Mouse (Mus musculus) CH12.LX (cell line): ENCODE results near the gene Ubr4. TPM values are rescaled to one million over a fixed set of nuclear protein-coding genes. Genes with fewer than 3 reads are reported as not detected.

Experiments used
- DNase-seq: peaks from one replicate; pipeline ENCODE4 v3.0.0-alpha.2; 2013; ENCODE audit errors: extremely low read depth
- H3K27ac ChIP-seq: 2 replicates; pipeline ENCODE4 v1.5.1; 2012; ENCODE audit warnings: low read depth, mild to moderate bottlenecking, control low read depth, moderate library complexity; ENCODE audit not compliant: insufficient read depth
- H3K27me3 ChIP-seq: replicated peaks from 2 replicates; pipeline ENCODE3; 2012; ENCODE audit warnings: inconsistent platforms
- H3K36me3 ChIP-seq, 2 experiments: replicated peaks in 1 of 2; 2 replicates each; pipeline versions ENCODE3 to v1.6.1; 2012; ENCODE audit warnings: inconsistent platforms in 1 of 2, low read length in 1 of 2, mild to moderate bottlenecking in 1 of 2, mixed read lengths in 1 of 2, moderate library complexity in 1 of 2; ENCODE audit not compliant: control insufficient read depth in 1 of 2, insufficient read depth in 1 of 2
- H3K4me1 ChIP-seq, 2 experiments: 2 replicates each; pipeline ENCODE4 v1.6.1; 2012; ENCODE audit warnings: inconsistent platforms in 1 of 2, moderate library complexity in 1 of 2; ENCODE audit not compliant: insufficient read depth in 2 of 2, control insufficient read depth in 1 of 2
- H3K4me2 ChIP-seq: 2 replicates; pipeline ENCODE4 v1.6.1; 2012; ENCODE audit warnings: low read depth, mild to moderate bottlenecking, control low read depth; ENCODE audit not compliant: poor library complexity, insufficient read depth, severe bottlenecking
- H3K4me3 ChIP-seq, 3 experiments: fragments of 150-350 bp in 1 of 3; sonication (generic) in 1 of 3; replicated peaks in 1 of 3; 2 replicates each; pipeline versions ENCODE3 to v1.5.1; 2011 to 2012; ENCODE audit warnings: low read depth in 2 of 3, low read length in 2 of 3, mild to moderate bottlenecking in 2 of 3, moderate library complexity in 2 of 3, control low read depth in 1 of 3, improper control_type of control experiment in 1 of 3, inconsistent platforms in 1 of 3, mixed read lengths in 1 of 3; ENCODE audit not compliant: poor library complexity in 1 of 3
- H3K79me2 ChIP-seq: replicated peaks from 2 replicates; pipeline ENCODE4 v1.6.1; 2012; ENCODE audit warnings: mild to moderate bottlenecking, moderate library complexity; ENCODE audit not compliant: control insufficient read depth, poor library complexity, insufficient read depth, severe bottlenecking; ENCODE audit errors: extremely low read depth
- H3K9ac ChIP-seq: 2 replicates; pipeline ENCODE4 v1.6.1; 2012; ENCODE audit warnings: low read depth, mild to moderate bottlenecking, control low read depth, moderate library complexity; ENCODE audit not compliant: insufficient read depth
- H3K9me3 ChIP-seq: replicated peaks from 2 replicates; pipeline ENCODE3; 2012; ENCODE audit warnings: low read length, inconsistent platforms, mixed read lengths
- BHLHE40 ChIP-seq: IDR thresholded peaks from 2 replicates; pipeline ENCODE4 v1.6.1; 2011; ENCODE audit warnings: mild to moderate bottlenecking, low read depth, low read length, improper control_type of control experiment
- CHD1 ChIP-seq: IDR thresholded peaks from 2 replicates; pipeline ENCODE4 v1.6.1; 2012; ENCODE audit warnings: low read depth, low read length, improper control_type of control experiment, inconsistent platforms
- CHD2 ChIP-seq: IDR thresholded peaks from 2 replicates; pipeline ENCODE4 v1.6.1; 2011; ENCODE audit warnings: low read length, improper control_type of control experiment
- CTCF ChIP-seq, 2 experiments: IDR thresholded peaks in 1 of 2; conservative IDR thresholded peaks in 1 of 2; 2 replicates each; pipeline ENCODE4 v1.5.1; 2011 to 2012; ENCODE audit warnings: low read depth in 2 of 2, low read length in 2 of 2, improper control_type of control experiment in 1 of 2, inconsistent platforms in 1 of 2, mild to moderate bottlenecking in 1 of 2, moderate library complexity in 1 of 2
- E2F4 ChIP-seq: IDR thresholded peaks from 2 replicates; pipeline ENCODE4 v1.6.1; 2011; ENCODE audit warnings: low read depth, low read length, improper control_type of control experiment; ENCODE audit not compliant: insufficient replicate concordance
- ELF1 ChIP-seq: IDR thresholded peaks from 2 replicates; pipeline ENCODE4 v1.6.1; 2014; ENCODE audit warnings: low read depth, mild to moderate bottlenecking, inconsistent platforms, low read length, improper control_type of control experiment
- EP300 ChIP-seq: IDR thresholded peaks from 2 replicates; pipeline ENCODE4 v1.6.1; 2011; ENCODE audit warnings: low read length, improper control_type of control experiment
- ETS1 ChIP-seq: conservative IDR thresholded peaks from 2 replicates; pipeline ENCODE4 v1.6.1; 2012; ENCODE audit warnings: low read depth, mild to moderate bottlenecking, inconsistent platforms, low read length, improper control_type of control experiment, moderate library complexity
- GABPA ChIP-seq: IDR thresholded peaks from 2 replicates; pipeline ENCODE4 v1.6.1; 2012; ENCODE audit warnings: low read depth, low read length, improper control_type of control experiment, inconsistent platforms; ENCODE audit not compliant: insufficient replicate concordance
- HCFC1 ChIP-seq: IDR thresholded peaks from 2 replicates; pipeline ENCODE4 v1.6.1; 2012; ENCODE audit warnings: low read depth, mild to moderate bottlenecking, inconsistent platforms, low read length, improper control_type of control experiment
- IRF4 ChIP-seq: IDR thresholded peaks from 2 replicates; pipeline ENCODE4 v1.6.1; 2014; ENCODE audit warnings: low read depth, mild to moderate bottlenecking, inconsistent platforms, low read length, improper control_type of control experiment
- JUN ChIP-seq: IDR thresholded peaks from 2 replicates; pipeline ENCODE4 v1.6.1; 2011; ENCODE audit warnings: low read depth, mild to moderate bottlenecking, low read length, improper control_type of control experiment, moderate library complexity; ENCODE audit not compliant: insufficient read depth
- JUND ChIP-seq: conservative IDR thresholded peaks from 2 replicates; pipeline ENCODE4 v1.6.1; 2011; ENCODE audit warnings: low read depth, low read length, improper control_type of control experiment
- KAT2A ChIP-seq: IDR thresholded peaks from 2 replicates; pipeline ENCODE4 v1.6.1; 2012; ENCODE audit warnings: low read length, improper control_type of control experiment, inconsistent platforms; ENCODE audit not compliant: insufficient replicate concordance
- MAX ChIP-seq: IDR thresholded peaks from 2 replicates; pipeline ENCODE4 v1.6.1; 2011; ENCODE audit warnings: low read length, improper control_type of control experiment
- MAZ ChIP-seq: IDR thresholded peaks from 2 replicates; pipeline ENCODE4 v1.6.1; 2012; ENCODE audit warnings: low read depth, mild to moderate bottlenecking, inconsistent platforms, low read length, improper control_type of control experiment, moderate library complexity
- MEF2A ChIP-seq: IDR thresholded peaks from 2 replicates; pipeline ENCODE4 v1.6.1; 2014; ENCODE audit warnings: low read depth, mild to moderate bottlenecking, inconsistent platforms, low read length, improper control_type of control experiment, borderline replicate concordance
- MXI1 ChIP-seq: IDR thresholded peaks from 2 replicates; pipeline ENCODE4 v1.6.1; 2011; ENCODE audit warnings: mild to moderate bottlenecking, low read depth, low read length, improper control_type of control experiment
- MYC ChIP-seq: IDR thresholded peaks from 2 replicates; pipeline ENCODE4 v1.6.1; 2011; ENCODE audit warnings: low read depth, mild to moderate bottlenecking, improper control_type of control experiment, low read length
- NELFE ChIP-seq: IDR thresholded peaks from 2 replicates; pipeline ENCODE4 v1.6.1; 2011; ENCODE audit warnings: low read depth, low read length, improper control_type of control experiment
- NRF1 ChIP-seq: IDR thresholded peaks from 2 replicates; pipeline ENCODE4 v1.6.1; 2014; ENCODE audit warnings: low read depth, mild to moderate bottlenecking, inconsistent platforms, low read length, improper control_type of control experiment, moderate library complexity
- PAX5 ChIP-seq: IDR thresholded peaks from 2 replicates; pipeline ENCODE4 v1.6.1; 2012; ENCODE audit warnings: low read length, inconsistent platforms, mixed read lengths
- POLR2A ChIP-seq: IDR thresholded peaks from 2 replicates; pipeline ENCODE4 v1.6.1; 2011; ENCODE audit warnings: low read depth, mild to moderate bottlenecking, improper control_type of control experiment, low read length
- POLR2AphosphoS2 ChIP-seq: IDR thresholded peaks from 2 replicates; pipeline ENCODE4 v1.6.1; 2011; ENCODE audit warnings: low read depth, low read length, improper control_type of control experiment
- RAD21 ChIP-seq: IDR thresholded peaks from 2 replicates; pipeline ENCODE4 v1.6.1; 2011; ENCODE audit warnings: low read depth, mild to moderate bottlenecking, low read length, improper control_type of control experiment, moderate library complexity
- RCOR1 ChIP-seq: conservative IDR thresholded peaks from 2 replicates; pipeline ENCODE4 v1.6.1; 2012; ENCODE audit warnings: low read depth, mild to moderate bottlenecking, inconsistent platforms, low read length, improper control_type of control experiment
- SIN3A ChIP-seq: IDR thresholded peaks from 2 replicates; pipeline ENCODE4 v1.6.1; 2012; ENCODE audit warnings: low read length, improper control_type of control experiment, inconsistent platforms
- SMC3 ChIP-seq: IDR thresholded peaks from 2 replicates; pipeline ENCODE4 v1.6.1; 2011; ENCODE audit warnings: low read depth, low read length, improper control_type of control experiment
- TBP ChIP-seq: conservative IDR thresholded peaks from 2 replicates; pipeline ENCODE4 v1.6.1; 2011; ENCODE audit warnings: low read depth, low read length, improper control_type of control experiment
- TCF12 ChIP-seq: IDR thresholded peaks from 2 replicates; pipeline ENCODE4 v1.6.1; 2014; ENCODE audit warnings: low read depth, mild to moderate bottlenecking, inconsistent platforms, low read length, improper control_type of control experiment
- UBTF ChIP-seq: IDR thresholded peaks from 2 replicates; pipeline ENCODE4 v1.6.1; 2012; ENCODE audit warnings: low read depth, mild to moderate bottlenecking, inconsistent platforms, low read length, improper control_type of control experiment, moderate library complexity
- USF1 ChIP-seq: IDR thresholded peaks from 2 replicates; pipeline ENCODE4 v1.6.1; 2014; ENCODE audit warnings: low read depth, mild to moderate bottlenecking, inconsistent platforms, low read length, improper control_type of control experiment
- USF2 ChIP-seq: conservative IDR thresholded peaks from 2 replicates; pipeline ENCODE4 v1.6.1; 2011; ENCODE audit warnings: low read depth, low read length, improper control_type of control experiment
- ZC3H11A ChIP-seq: IDR thresholded peaks from 2 replicates; pipeline ENCODE4 v1.6.1; 2012; ENCODE audit warnings: low read depth, mild to moderate bottlenecking, inconsistent platforms, low read length, improper control_type of control experiment
- ZKSCAN1 ChIP-seq: IDR thresholded peaks from 2 replicates; pipeline ENCODE4 v1.6.1; 2012; ENCODE audit warnings: low read depth, inconsistent platforms, low read length, improper control_type of control experiment, borderline replicate concordance
- ZMIZ1 ChIP-seq: IDR thresholded peaks from 2 replicates; pipeline ENCODE4 v1.6.1; 2012; ENCODE audit warnings: low read depth, mild to moderate bottlenecking, inconsistent platforms, low read length, improper control_type of control experiment
- ZNF384 ChIP-seq: IDR thresholded peaks from 2 replicates; pipeline ENCODE4 v1.6.1; 2012; ENCODE audit warnings: low read depth, low read length, improper control_type of control experiment, inconsistent platforms
- dilution Hi-C: fragments of 300-500 bp; cut with MboI; formaldehyde crosslinking; loops from 2 replicates; pipeline ENCODE4 v1.14.3; 2020; ENCODE audit warnings: low sequenced_read_pairs; ENCODE audit not compliant: extremely low pct_unique_long_range_greater_than_20kb, extremely low pct_ligation_motif_present
- in situ Hi-C: fragments of 300-500 bp; cut with MboI; formaldehyde crosslinking; loops from 3 replicates; pipeline ENCODE4 v1.14.3; 2019; ENCODE audit warnings: low sequenced_read_pairs, low pct_ligation_motif_present, low pct_unique_long_range_greater_than_20kb, mixed read lengths
- polyA plus RNA-seq: library from polyadenylated mRNA; unstranded; fragments of >175 nt; gene quantifications from 2 replicates; pipeline ENCODE4 v1.2.1, GENCODE M21; 2012; ENCODE audit warnings: low read depth; ENCODE audit not compliant: insufficient read length
- total RNA-seq, 2 experiments: library from RNA; depleted of rRNA; stranded (reverse); fragments of 300-350 nt in 1 of 2; fragments of >200 nt in 1 of 2; gene quantifications; 2 replicates each; pipeline ENCODE4 v1.2.3; 2012 to 2014

The Ubr4 gene
- 71.9 and 90.8 TPM in 2 replicates for total RNA-seq (2012; rRNA removed)
- total RNA-seq (2014; rRNA removed) = 26.0 and 43.0 TPM in 2 replicates
- polyA plus RNA-seq = 77.4 and 102 TPM in 2 replicates

DNA sequence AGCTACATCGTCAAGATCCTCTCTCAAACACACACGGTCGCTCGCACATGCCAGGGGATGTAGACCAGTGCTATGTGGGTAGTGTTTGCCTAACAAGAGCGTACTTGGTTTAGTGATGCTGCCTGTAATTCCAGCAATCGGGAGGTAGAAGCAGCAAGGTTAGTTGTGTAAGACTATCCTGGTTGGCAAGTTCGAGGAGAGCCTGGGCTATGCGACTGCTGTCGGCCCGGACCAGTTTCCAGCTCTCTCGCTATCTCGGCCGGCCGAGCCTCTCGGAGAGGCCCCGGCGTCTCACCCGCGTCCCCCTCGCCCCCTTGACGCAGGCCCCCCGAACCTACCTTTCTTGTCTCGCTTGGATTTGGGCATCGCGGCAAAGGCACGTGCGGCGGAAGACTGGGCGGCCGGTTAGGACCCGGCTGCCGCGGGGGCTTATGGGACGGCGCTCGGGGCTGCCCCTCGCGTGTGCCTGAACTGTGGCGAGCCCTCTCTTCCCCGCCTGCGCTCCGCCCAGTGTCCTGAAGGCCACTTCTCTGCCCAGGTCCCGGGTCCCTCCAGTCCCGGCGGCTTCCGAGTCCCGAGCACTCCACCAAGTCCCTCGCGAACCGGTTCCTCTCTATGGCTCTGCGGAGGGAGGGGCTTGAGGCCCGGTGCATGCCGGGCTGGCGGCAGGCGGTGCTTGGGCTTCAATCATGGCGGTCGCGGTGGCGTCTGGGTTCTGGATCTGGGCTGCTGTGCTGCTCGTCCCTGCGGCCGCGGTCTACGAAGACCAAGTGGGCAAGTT, at the start of gene Ubr4, which contains the start of the genes Mrto4 and Emc1:
Ubr4 (plus strand) TSS at position 679 of the 781 bp plus-strand sequence.
Mrto4 (minus strand) TSS at position 646 of the 781 bp plus-strand sequence.
Emc1 (plus strand) TSS at position 657 of the 781 bp plus-strand sequence.
- TF ChIP-seq MXI1 = peak; percentile 98
- no peak for TF ChIP-seq NRF1
- no peak for TF ChIP-seq SMC3
- 0 out of 2 replicates have a peak, but pooled peaks have one; percentile 25 for TF ChIP-seq E2F4
- no peak for TF ChIP-seq ZKSCAN1
- TF ChIP-seq ZMIZ1 = 0 out of 2 replicates have a peak, but pooled peaks have one; percentile 21
- TF ChIP-seq ELF1 = peak; percentile 72
- no peak for TF ChIP-seq JUND
- peak; percentile 41 for TF ChIP-seq USF1
- TF ChIP-seq ETS1 = no peak
- peak; percentile 93 for TF ChIP-seq POLR2A
- TF ChIP-seq MEF2A = no peak
- TF ChIP-seq ZNF384 = no peak
- TF ChIP-seq USF2 = no peak
- no peak for TF ChIP-seq POLR2AphosphoS2
- TF ChIP-seq BHLHE40 = peak; percentile 97
- TF ChIP-seq KAT2A = peak; percentile 79; the same call in 1 of the 2 replicates
- TF ChIP-seq TCF12 = peak; percentile 91
- peak; percentile 89 for TF ChIP-seq SIN3A
- TF ChIP-seq EP300 = no peak
- peak; percentile 85; the same call in 1 of the 2 replicates for TF ChIP-seq MYC
- TF ChIP-seq CHD2 = peak; percentile 39; the same call in 1 of the 2 replicates
- peak; percentile 91 for TF ChIP-seq NELFE
- TF ChIP-seq ZC3H11A = no peak
- no peak for TF ChIP-seq CHD1
- peak; percentile 60; the same call in 1 of the 2 replicates for TF ChIP-seq RCOR1
- TF ChIP-seq GABPA = no peak
- peak; percentile 78 for TF ChIP-seq TBP
- no peak for TF ChIP-seq JUN
- peak; percentile 44; the same call in 1 of the 2 replicates for TF ChIP-seq IRF4
- no peak for TF ChIP-seq MAZ
- no peak for TF ChIP-seq CTCF (conservative IDR thresholded peaks at IDR 0.05 in 1 of 2, IDR thresholded peaks at IDR 0.05 in 1 of 2; ENCODE audit: low read depth in 2 of 2, low read length in 2 of 2)
- no peak for TF ChIP-seq PAX5
- peak; percentile 98 for TF ChIP-seq MAX
- TF ChIP-seq UBTF = no peak
- peak; percentile 88 for TF ChIP-seq HCFC1
- TF ChIP-seq RAD21 = no peak
- DNase-seq = peak; percentile 77
- Histone ChIP-seq H3K4me2 (peak within 1 kb of the TSS; percentile 97), H3K36me3 (peaks cover 37 to 62% of the 10 kb centered on the region in 2 experiments), H3K79me2 (peaks cover 25% of the 10 kb centered on the region), H3K27ac (peak within 1 kb of the TSS; percentile 73), H3K4me3 (peak within 1 kb of the TSS; percentile 60 to 97 (median 92)), H3K9me3 (no peaks in the 10 kb centered on the region), H3K9ac (peak within 1 kb of the TSS; percentile 78), H3K27me3 (no peaks in the 10 kb centered on the region), H3K4me1 (peaks cover 4 to 24% of the 10 kb centered on the region in 2 experiments; a peak in 3 of 4 replicates)
- in situ Hi-C loops (no loop called here), dilution Hi-C loops (no loop called here)
